Mouse (Mus musculus): ENCODE measurements around the gene Ggta1. TPM values are rescaled to one million over a fixed set of nuclear protein-coding genes. Genes with fewer than 3 reads are reported as not detected.

Gene Ggta1
- total RNA-seq, 1 experiment from 2014 or later = 14.3 TPM

GRCm38 (mm10) chr2:35402391-35402790 is 60.6 kb downstream of the Ggta1 start:
- no peak for DNase-seq

- no peak for DNase-seq
Observed at GRCm38 (mm10) chr2:35400739-35401138, 62.3 kb downstream of the Ggta1 start.

GRCm38 (mm10) chr2:35398184-35398828 is 64.7 kb downstream of the Ggta1 start:
- DNase-seq = no peak

- peak; percentile 72 for DNase-seq
Observed at GRCm38 (mm10) chr2:35397590-35398173, 65.3 kb downstream of the Ggta1 start.

GRCm38 (mm10) chr2:35397096-35397495 is 65.9 kb downstream of the Ggta1 start, which contains the start of gene 4930402F06Rik:
Gene 4930402F06Rik (minus strand): TSS chr2:35397175.
- no peak for DNase-seq

GRCm38 (mm10) chr2:35385441-35385871 is 77.6 kb downstream of the Ggta1 start:
- peak; percentile 46 for DNase-seq

- no peak for DNase-seq
Observed at GRCm38 (mm10) chr2:35379306-35379705, 83.7 kb downstream of the Ggta1 start.

GRCm38 (mm10) chr2:35377600-35377999 is 85.4 kb downstream of the Ggta1 start:
- no peak for DNase-seq

- DNase-seq = peak; percentile 48
Observed at GRCm38 (mm10) chr2:35373003-35373402, 90.0 kb downstream of the Ggta1 start.

- no peak for DNase-seq
Observed at GRCm38 (mm10) chr2:35370686-35371085, 92.3 kb downstream of the Ggta1 start.

GRCm38 (mm10) chr2:35367629-35368028 is 95.4 kb downstream of the Ggta1 start, which contains the start of gene 4930568D16Rik:
Gene 4930568D16Rik (minus strand): TSS chr2:35367729.
- DNase-seq = no peak

Other genes starting within 250 kb of the Ggta1 start
- 179 and 208 TPM in 2 replicates for gene Gsn, start 206.9 kb downstream of the Ggta1 start, total RNA-seq (2021)
- 76.9 and 78.7 TPM in 2 replicates for gene Stom, start 126.3 kb downstream of the Ggta1 start, total RNA-seq (2021)
- gene 4930568D16Rik, start 95.5 kb downstream of the Ggta1 start, total RNA-seq (2021) = not detected in 2 replicates
- not detected in 2 replicates for gene 4930402F06Rik, start 66.1 kb downstream of the Ggta1 start, total RNA-seq (2021)
- 69.6 and 73.3 TPM in 2 replicates for gene Dab2ip, start 95.0 kb upstream of the Ggta1 start, total RNA-seq (2021)